Mouse (Mus musculus) limb, embryonic 15.5 days (tissue): ENCODE measurements around the gene Ptprt. TPM values are rescaled to one million over a fixed set of nuclear protein-coding genes. Genes with fewer than 3 reads are reported as not detected.
"Not testable (repeated sequence)": the region's sequence is repeated elsewhere in the genome, so short reads cannot be mapped to it uniquely, and the experiment has no call there.

Source experiments
- ATAC-seq: fragments of 200-750 bp; cut with Nextera tagmentation; 2 replicates; pipeline ENCODE4 v1.8.0; 2017; ENCODE audit warnings: low read depth, moderate TSS enrichment; ENCODE audit not compliant: insufficient number of reproducible peaks, low FRiP score, low TSS enrichment
- H3K27ac ChIP-seq: fragments of 300-500 bp; sonication (generic); 2 replicates; pipeline ENCODE4 v1.5.1; 2015; ENCODE audit warnings: moderate library complexity, mild to moderate bottlenecking, inconsistent platforms
- H3K27me3 ChIP-seq: fragments of 300-500 bp; sonication (generic); 2 replicates; pipeline ENCODE4 v1.6.1; 2015; ENCODE audit warnings: inconsistent platforms
- H3K36me3 ChIP-seq: fragments of 300-500 bp; sonication (generic); 2 replicates; pipeline ENCODE4 v1.6.1; 2015; ENCODE audit warnings: inconsistent platforms
- H3K4me1 ChIP-seq: fragments of 300-500 bp; sonication (generic); 2 replicates; pipeline ENCODE4 v1.6.1; 2015; ENCODE audit warnings: inconsistent platforms
- H3K4me2 ChIP-seq: fragments of 300-500 bp; sonication (generic); 2 replicates; pipeline ENCODE4 v1.6.1; 2015; ENCODE audit warnings: mild to moderate bottlenecking, inconsistent platforms
- H3K4me3 ChIP-seq: fragments of 300-500 bp; sonication (generic); 2 replicates; pipeline ENCODE4 v1.5.1; 2015; ENCODE audit warnings: mild to moderate bottlenecking, inconsistent platforms
- H3K9ac ChIP-seq: fragments of 300-500 bp; sonication (generic); 2 replicates; pipeline ENCODE4 v1.6.1; 2015; ENCODE audit warnings: inconsistent platforms
- H3K9me3 ChIP-seq: fragments of 300-500 bp; sonication (generic); 2 replicates; pipeline ENCODE4 v1.6.1; 2016; ENCODE audit warnings: inconsistent platforms
- WGBS: fragments of 180-500 bp; shearing (Covaris S2); methylation state at CpG from one replicate; pipeline ENCODE4 v1.1.7; 2015; 5-methylcytosine and 5-hydroxymethylcytosine counted together
- polyA plus RNA-seq: library from polyadenylated mRNA; unstranded; fragments of >200 nt; fragmentation: Nextera tagmentation; extraction: Ambion mirVana; gene quantifications from 2 replicates; pipeline ENCODE4 v1.2.1, GENCODE M21; 2015

The Ptprt gene
- polyA plus RNA-seq, 1 experiment from 2014 or later = 1.9 TPM

DNA sequence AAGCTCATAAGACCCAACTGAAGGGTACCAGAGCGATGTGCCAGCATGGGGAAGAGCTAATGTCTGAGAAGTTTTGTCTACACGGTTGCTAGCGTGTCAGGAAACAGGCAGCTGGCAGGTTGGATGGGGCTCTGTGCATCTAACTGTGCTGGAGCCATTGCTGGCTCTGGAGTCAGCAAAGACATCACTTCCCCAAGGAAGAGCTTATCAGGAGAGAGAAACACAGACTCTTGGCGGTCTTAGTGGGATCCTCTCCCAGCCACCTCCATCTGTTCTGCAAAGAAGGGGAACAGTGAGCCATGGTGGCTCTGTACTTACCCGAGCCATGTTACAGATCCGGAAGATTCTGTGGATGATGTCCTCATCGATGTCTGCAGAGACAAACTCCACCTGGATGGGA, 1126.8 kb downstream of the Ptprt start:
- Histone ChIP-seq H3K4me2 (no peak overlapping the region), H3K36me3 (no peaks in the 10 kb centered on the region), H3K9ac (no peak overlapping the region), H3K27ac (no peak overlapping the region), H3K4me3 (no peak overlapping the region), H3K27me3 (no peaks in the 10 kb centered on the region), H3K4me1 (no peaks in the 10 kb centered on the region), H3K9me3 (no peaks in the 10 kb centered on the region)
- WGBS = 92% methylated on average over 7 of the region's 7 CpGs
- no peak for ATAC-seq

DNA sequence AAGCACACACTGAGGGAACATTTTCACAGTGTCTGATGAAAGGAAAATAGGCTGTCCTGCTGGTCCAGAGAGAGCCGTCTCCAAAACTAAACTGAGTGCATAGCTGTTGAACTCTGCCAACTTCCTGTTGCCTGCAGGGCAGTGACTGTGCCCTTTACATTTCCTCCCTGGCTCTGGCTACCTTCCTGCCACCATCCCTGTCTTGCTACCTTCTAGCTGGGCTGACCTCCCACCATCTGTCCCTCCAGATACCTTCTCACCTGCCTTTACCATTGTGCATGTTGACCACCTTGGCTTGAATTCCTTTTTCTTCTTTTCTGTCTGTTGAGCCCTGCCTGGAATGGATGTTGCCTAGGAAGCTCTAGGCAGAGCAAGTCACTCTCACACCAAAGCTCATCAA, 1133.8 kb downstream of the Ptprt start:
- Histone ChIP-seq H3K9ac (no peak overlapping the region), H3K27me3 (no peaks in the 10 kb centered on the region), H3K27ac (no peak overlapping the region), H3K4me1 (no peaks in the 10 kb centered on the region), H3K4me2 (no peak overlapping the region), H3K9me3 (no peaks in the 10 kb centered on the region), H3K4me3 (no peak overlapping the region), H3K36me3 (no peaks in the 10 kb centered on the region)
- WGBS = 43% methylated on average over 1 of the region's 1 CpGs
- no peak for ATAC-seq

DNA sequence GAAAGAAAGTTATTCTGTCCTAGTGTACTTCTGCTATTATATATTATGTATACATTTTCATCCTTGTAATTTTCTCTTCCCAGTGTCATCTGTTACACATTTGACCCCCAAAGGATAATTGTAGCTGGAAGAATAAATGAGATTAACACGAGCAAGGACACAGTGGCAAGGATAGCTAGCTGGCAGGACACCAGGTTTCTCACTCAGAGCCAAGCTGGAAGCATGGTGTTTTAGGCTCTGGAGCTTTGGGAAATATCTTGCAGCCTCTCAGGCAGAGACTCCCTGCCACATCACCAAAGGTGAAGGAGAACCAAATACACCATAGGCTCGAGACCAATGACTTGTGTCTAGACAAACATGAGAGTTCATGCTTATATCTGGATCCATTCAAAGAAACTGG, 1141.3 kb downstream of the Ptprt start:
- no peak for ATAC-seq
- Histone ChIP-seq H3K27ac (no peak overlapping the region), H3K4me3 (no peak overlapping the region), H3K9me3 (no peaks in the 10 kb centered on the region), H3K4me2 (no peak overlapping the region), H3K27me3 (peaks cover 5% of the 10 kb centered on the region; the same call in 1 of the 2 replicates), H3K4me1 (no peaks in the 10 kb centered on the region), H3K9ac (no peak overlapping the region), H3K36me3 (no peaks in the 10 kb centered on the region)
- WGBS = 64% methylated on average over 2 of the region's 2 CpGs

DNA sequence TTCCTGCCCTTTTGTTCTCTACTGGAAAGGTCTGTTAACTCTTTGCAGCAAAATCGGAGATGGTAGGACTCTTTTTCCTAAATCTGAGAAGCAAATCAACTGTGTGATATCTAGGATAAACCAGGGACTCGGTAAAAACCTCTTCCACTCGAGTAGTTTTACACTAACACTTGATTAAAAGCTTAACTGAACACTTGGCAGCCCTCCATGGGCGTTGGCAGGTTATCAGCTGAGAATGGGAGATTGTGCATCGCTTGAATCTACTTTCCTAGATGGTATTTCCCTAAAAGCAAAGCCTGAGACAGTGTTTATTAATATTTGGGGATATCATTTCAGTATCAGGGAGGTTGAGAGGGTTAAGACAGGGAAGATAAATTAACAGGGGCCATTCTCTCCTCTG, 1144.0 kb downstream of the Ptprt start:
- 59% methylated on average over 5 of the region's 5 CpGs for WGBS
- H3K4me1 ChIP-seq = no peaks in the 10 kb centered on the region
- H3K4me3 ChIP-seq = no peak overlapping the region
- no peaks in the 10 kb centered on the region for H3K9me3 ChIP-seq
- ATAC-seq = no peak
- H3K9ac ChIP-seq = no peak overlapping the region
- H3K27ac ChIP-seq = no peak overlapping the region
- H3K36me3 ChIP-seq = no peaks in the 10 kb centered on the region
- H3K27me3 ChIP-seq = peaks cover 5% of the 10 kb centered on the region; the same call in 1 of the 2 replicates
- no peak overlapping the region for H3K4me2 ChIP-seq

- Histone ChIP-seq H3K36me3 (no peaks in the 10 kb centered on the region), H3K9ac (no peak overlapping the region), H3K4me3 (no peak overlapping the region), H3K9me3 (no peaks in the 10 kb centered on the region), H3K4me1 (0 out of 2 replicates have a peak, but pooled peaks cover 5% of the 10 kb centered on the region), H3K27me3 (peaks cover 5% of the 10 kb centered on the region; the same call in 1 of the 2 replicates), H3K27ac (no peak overlapping the region), H3K4me2 (no peak overlapping the region)
- WGBS = 86% methylated on average over 1 of the region's 1 CpGs
- no peak for ATAC-seq
These were observed 1147.7 kb downstream of the Ptprt start for GRCm38 (mm10) chr2:161513256-161513655.

- not testable (repeated sequence) for H3K9me3 ChIP-seq, H3K27ac ChIP-seq, H3K36me3 ChIP-seq, ATAC-seq, H3K4me1 ChIP-seq, H3K4me3 ChIP-seq, H3K9ac ChIP-seq, H3K4me2 ChIP-seq, H3K27me3 ChIP-seq
- 19% methylated on average over 6 of the region's 15 CpGs for WGBS
These were observed 1148.9 kb downstream of the Ptprt start for GRCm38 (mm10) chr2:161511880-161512570.

GRCm38 (mm10) chr2:161511101-161511759, 1149.7 kb downstream of the Ptprt start:
- ATAC-seq = no peak
- H3K4me2 ChIP-seq = peak overlapping the region; percentile 49
- WGBS = 18% methylated on average over 8 of the region's 8 CpGs
- 0 out of 2 replicates have a peak, but pooled peaks cover 5% of the 10 kb centered on the region for H3K4me1 ChIP-seq
- H3K36me3 ChIP-seq = no peaks in the 10 kb centered on the region
- no peak overlapping the region for H3K9ac ChIP-seq
- H3K4me3 ChIP-seq = peak overlapping the region; percentile 41
- no peaks in the 10 kb centered on the region for H3K27me3 ChIP-seq
- no peak overlapping the region for H3K27ac ChIP-seq
- H3K9me3 ChIP-seq = no peaks in the 10 kb centered on the region

GRCm38 (mm10) chr2:161499097-161499899, 1161.6 kb downstream of the Ptprt start:
- peaks cover 6% of the 10 kb centered on the region; the same call in 1 of the 2 replicates for H3K4me1 ChIP-seq
- H3K9ac ChIP-seq = no peak overlapping the region
- ATAC-seq = no peak
- 12% methylated on average over 13 of the region's 13 CpGs for WGBS
- peak overlapping the region; percentile 37 for H3K4me2 ChIP-seq
- no peak overlapping the region for H3K27ac ChIP-seq
- H3K27me3 ChIP-seq = no peaks in the 10 kb centered on the region
- H3K9me3 ChIP-seq = no peaks in the 10 kb centered on the region
- H3K36me3 ChIP-seq = no peaks in the 10 kb centered on the region
- peak overlapping the region; percentile 19 for H3K4me3 ChIP-seq

GRCm38 (mm10) chr2:161498449-161499096, 1162.4 kb downstream of the Ptprt start:
- WGBS = 19% methylated on average over 13 of the region's 13 CpGs
- Histone ChIP-seq H3K4me1 (peaks cover 6% of the 10 kb centered on the region; the same call in 1 of the 2 replicates), H3K9me3 (no peaks in the 10 kb centered on the region), H3K9ac (no peak overlapping the region), H3K36me3 (no peaks in the 10 kb centered on the region), H3K27ac (no peak overlapping the region), H3K4me2 (peak overlapping the region; percentile 37), H3K27me3 (no peaks in the 10 kb centered on the region), H3K4me3 (peak overlapping the region; percentile 19)
- ATAC-seq = no peak

DNA sequence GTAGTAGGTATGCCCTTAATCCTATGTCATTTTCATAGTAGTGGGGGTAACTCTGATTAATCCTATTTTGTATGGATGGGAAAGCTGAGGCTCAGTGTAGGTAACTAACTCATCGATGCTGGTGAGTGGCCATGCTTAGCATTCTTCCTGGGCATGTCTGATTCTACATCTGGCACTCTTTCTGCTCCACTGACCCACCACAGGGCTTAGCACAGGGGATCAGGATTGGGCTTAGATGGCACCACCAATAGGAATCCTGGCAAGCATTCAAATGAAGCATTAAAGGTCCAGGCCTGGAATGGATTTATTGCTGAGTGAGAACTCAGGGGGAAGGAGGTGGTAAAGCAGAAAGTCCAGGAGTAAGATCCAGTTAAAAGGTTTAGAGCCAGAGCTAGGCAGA, 1179.2 kb downstream of the Ptprt start:
- H3K4me3 ChIP-seq = no peak overlapping the region
- no peaks in the 10 kb centered on the region for H3K36me3 ChIP-seq
- H3K4me1 ChIP-seq = no peaks in the 10 kb centered on the region
- H3K9me3 ChIP-seq = no peaks in the 10 kb centered on the region
- H3K27me3 ChIP-seq = no peaks in the 10 kb centered on the region
- WGBS = 92% methylated on average over 1 of the region's 1 CpGs
- ATAC-seq = no peak
- H3K4me2 ChIP-seq = no peak overlapping the region
- no peak overlapping the region for H3K27ac ChIP-seq
- H3K9ac ChIP-seq = no peak overlapping the region

GRCm38 (mm10) chr2:161480445-161480844, 1180.5 kb downstream of the Ptprt start:
- H3K4me1 ChIP-seq = no peaks in the 10 kb centered on the region
- H3K27me3 ChIP-seq = no peaks in the 10 kb centered on the region
- H3K9me3 ChIP-seq = no peaks in the 10 kb centered on the region
- no peaks in the 10 kb centered on the region for H3K36me3 ChIP-seq
- no peak overlapping the region for H3K4me2 ChIP-seq
- no peak for ATAC-seq
- H3K4me3 ChIP-seq = no peak overlapping the region
- H3K9ac ChIP-seq = no peak overlapping the region
- no peak overlapping the region for H3K27ac ChIP-seq
